Mouse (Mus musculus) gastrocnemius, adult 18-20 months (tissue): ENCODE measurements around the gene Atxn1. TPM values are rescaled to one million over a fixed set of nuclear protein-coding genes. Genes with fewer than 3 reads are reported as not detected.

Experiments used
- DNase-seq: peaks from one replicate; pipeline ENCODE4 v3.0.0; 2021; ENCODE audit warnings: low spot score
- total RNA-seq, 2 experiments: library from RNA; stranded (reverse); gene quantifications; 2 replicates each; pipeline ENCODE4 v1.2.3; 2021

Atxn1 gene
- total RNA-seq, 2 experiments from 2014 or later, result 38.7 to 51.0 TPM

DNA sequence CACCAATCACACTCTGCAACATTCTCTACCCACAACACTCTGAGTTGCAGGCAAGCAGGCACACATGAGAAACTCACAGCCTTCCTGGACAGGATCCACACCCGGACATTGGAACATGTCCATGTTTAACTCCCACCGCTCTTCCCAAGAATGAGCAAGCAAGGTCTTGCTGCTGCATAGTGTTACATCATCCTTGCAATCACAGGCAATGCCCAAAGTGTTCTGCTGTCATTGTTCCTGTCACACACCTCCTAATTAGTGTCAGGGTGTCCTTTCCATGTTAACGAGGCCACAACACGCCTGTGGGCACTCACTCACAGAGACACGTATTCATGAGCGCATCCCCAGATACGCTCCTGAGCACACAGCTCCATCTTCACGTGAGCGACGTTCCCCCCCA, 181.1 kb downstream of the Atxn1 start:
- no peak for DNase-seq

DNA sequence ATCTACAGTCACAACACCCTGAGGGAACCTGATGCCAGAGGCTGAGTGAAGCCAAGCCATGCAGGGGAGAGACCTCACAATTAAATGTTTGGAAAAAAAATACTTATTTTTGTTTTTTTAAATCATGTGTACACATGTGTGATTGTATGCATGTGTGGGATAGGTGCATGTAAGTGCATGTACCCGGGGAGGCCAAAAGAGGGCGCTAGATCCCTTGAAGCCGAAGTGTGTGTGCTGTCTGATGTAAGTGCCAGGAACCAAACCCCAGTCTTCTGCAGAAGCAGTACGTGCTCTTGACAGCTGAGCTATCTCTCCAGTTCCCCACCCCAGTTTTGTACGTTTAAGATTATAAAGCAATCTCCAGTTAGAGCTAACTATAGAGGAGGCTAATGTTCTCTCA, 186.1 kb downstream of the Atxn1 start:
- DNase-seq, result no peak

DNA sequence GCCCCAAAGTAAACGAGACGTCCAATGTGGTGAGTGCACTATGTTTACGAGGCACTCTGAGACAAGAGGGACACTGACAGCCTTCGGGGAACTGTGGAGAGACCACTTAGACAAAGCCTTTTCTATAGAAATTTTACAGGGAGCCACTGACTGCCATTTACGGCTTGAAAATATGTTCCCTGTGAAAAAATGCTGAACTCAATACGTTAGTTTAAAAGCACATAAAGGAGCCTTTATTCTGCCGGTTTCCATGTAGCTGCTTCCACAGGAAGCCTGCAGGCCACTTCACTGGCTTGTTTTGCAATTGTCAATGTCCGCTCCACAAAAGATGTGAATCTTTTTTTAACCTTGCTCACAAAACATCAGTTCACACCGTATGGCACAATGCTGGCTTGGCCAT, 186.6 kb downstream of the Atxn1 start:
- DNase-seq, result no peak

DNA sequence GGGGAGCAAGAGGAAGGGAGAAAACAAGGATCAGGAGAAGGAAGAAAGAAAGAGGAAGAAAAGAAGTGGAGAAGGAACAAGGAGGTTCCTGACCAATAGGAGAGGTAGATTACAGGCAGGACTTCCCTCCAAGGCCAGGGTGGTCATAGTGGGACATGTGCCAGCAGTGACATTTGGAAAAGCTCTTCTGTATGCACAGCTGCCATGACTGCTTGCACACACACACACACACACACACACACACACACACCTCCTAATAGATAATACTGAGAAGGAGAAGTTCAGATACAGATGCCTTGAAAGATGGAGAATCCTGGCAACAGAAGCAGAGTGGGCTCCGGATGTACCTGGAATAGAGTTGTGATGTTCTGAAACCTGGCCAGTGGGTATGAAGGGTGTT, 189.3 kb downstream of the Atxn1 start:
- no peak for DNase-seq

DNA sequence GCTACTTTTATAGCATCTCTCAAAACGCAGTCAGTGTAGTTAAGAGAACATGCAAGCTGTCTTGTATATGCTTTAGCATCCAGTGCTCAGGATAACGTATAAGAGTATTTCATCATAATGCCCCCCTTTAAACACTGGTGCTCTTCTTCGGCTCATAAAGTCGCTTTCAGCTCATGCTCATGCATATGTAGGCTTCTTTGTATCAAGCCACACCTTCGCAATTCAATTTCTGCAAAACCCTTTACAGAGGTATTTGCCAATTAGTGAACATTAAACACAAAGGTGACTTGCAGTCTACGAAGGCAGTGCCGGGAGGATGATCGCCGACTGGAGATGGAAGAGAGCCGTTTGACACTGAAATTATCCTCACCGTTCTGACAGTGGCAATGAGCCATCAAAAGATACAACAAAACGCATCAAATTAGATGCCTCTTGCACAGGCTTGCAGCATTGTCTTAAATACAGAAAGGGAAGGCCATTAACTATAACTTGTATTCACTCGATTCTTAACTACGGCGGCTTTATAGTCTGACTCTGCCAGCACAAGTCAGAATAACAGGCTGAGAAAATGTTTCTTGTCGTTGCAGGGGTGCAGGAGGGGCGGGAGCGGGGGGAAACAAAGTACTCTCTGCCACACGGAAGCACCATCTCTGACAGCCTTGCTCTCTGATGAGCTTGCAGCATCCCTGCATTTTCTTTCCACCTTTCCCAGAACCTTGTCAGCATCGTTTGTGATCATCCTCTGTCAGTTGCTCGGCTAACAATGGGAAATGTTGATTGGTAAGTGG, 191.2 kb downstream of the Atxn1 start:
- no peak for DNase-seq

DNA sequence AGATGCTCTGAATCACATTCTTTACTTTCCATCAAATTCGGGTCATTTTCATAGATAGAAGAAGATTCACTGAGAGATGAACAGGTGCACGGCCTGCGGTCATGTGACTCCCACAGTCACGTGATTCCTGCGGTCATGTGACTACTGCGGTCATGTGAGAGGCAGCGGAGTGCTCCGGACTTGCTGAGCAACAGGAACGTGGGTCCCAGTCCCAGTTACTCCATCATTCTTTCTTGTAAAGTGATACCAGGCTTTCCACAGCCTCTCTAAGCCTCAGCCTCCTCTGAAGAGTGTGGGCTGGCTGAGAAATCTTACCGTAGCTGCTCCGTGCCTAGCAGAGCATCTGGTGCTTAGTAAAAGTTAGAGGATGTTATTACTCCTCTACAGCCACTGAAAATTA, 195.1 kb downstream of the Atxn1 start:
- no peak for DNase-seq

DNA sequence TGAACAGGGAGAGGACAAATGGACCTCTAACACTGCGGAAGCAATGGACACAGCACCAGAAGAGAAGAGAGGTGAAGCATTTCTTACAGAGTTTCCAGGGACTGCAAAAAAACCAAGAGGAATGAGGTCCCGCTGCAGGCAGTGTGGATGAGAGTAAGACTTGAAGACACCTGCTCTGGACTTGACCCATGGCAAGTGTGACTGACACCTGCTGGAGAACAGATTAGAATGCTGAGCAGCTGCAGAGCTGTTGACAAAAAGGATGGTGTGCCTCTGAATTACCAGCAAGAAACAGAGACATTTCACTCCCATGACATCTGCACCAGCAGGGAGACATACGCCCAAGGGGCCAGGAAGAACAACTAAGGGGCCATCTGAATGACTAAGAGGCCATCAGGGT, 196.6 kb downstream of the Atxn1 start:
- no peak for DNase-seq

DNA sequence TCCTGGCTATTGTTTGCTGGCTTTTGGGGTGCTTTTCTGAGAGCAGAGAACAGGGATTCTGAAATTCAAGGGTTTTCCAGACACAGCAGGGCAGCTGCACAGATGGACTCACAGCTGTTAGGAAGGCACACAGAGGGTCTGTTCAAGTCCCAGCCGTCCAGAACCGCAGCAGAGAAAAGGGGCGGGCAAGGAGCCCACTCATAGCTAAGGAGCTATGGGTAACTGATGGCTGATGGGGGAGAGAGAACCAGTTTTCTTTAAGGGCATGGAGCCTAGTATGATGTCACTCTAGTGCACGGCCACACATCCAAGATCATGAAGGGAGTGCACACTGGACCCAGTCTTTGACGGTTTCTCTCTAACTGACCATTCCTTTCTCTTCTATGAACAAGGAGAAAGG, 200.5 kb downstream of the Atxn1 start:
- DNase-seq, result no peak

DNA sequence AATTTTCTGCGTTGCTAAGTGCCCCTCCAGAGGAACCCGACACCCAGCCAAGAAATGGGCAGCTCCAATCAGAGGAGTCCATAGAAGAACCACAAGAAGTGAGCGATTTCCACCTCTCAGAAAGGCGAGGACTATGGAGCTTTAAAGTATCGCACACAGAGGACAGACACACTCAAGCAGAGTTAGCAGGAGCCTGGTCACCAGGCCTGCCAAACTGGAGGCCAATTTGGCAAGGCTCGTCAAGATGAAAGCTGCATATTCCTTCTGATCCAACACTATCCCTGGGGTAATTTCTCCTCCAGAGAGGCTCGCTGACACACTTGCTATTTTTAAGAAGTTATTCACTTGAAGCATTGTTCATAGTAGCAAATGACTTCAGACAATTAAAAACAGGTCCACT, 202.5 kb downstream of the Atxn1 start:
- peak; percentile 78 for DNase-seq

DNA sequence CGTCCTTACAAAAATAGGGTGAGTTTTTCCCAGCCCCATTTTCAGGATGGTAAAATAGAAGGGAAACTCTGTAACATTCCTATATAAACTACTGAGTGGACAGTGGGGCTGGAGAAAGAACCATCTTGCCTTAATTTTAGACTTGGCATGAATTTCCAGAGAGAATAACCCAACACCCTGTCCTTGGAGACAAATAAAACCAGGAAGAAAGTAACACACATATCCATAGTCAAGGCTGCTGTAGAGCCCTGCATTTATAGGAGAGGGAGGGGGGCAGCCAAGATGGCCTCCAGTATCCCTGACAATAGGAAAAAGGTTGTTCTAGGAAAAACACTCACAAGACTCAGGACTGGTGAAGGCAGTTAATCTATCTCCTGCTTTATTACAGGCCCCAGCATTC, 210.3 kb downstream of the Atxn1 start:
- no peak for DNase-seq

DNA sequence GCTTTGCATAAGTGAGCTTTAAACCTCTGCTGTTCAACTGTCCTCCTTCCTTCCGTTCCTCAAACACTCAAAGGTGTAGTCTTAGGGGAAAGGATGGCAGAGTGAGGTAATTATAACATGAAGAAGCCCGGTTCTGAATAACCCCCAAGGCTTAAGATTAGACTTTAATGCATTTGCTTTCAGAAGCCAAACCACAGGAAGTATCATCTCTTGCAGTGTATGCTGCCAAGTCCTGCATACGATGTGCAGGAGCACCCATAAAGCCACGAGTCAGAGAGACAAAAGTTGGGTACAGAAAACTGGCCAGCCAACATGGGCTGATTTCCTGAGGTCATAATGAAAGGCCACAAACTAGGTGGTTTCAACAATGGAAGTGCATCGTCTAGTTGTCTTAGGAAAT, 212.3 kb downstream of the Atxn1 start:
- DNase-seq, result no peak

DNA sequence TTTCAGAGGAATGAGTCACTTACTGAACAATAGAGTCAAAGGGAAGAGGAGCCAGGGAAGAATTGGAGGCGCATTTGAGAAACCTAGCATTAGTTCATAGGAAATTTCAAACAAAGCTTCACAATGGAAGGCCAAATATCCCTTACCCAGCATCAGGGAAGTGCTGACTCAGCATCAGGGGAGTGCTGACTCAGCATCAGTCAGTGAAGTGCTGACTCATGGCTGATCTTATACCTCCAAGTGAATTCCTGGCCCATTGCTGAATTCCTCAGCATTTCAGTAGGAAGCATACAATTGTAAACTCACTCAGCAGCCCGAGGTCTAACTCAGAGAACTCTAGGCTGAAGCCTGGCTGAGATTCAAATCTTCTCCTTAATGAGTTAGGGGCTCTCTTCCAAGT, 213.6 kb downstream of the Atxn1 start:
- no peak for DNase-seq

DNA sequence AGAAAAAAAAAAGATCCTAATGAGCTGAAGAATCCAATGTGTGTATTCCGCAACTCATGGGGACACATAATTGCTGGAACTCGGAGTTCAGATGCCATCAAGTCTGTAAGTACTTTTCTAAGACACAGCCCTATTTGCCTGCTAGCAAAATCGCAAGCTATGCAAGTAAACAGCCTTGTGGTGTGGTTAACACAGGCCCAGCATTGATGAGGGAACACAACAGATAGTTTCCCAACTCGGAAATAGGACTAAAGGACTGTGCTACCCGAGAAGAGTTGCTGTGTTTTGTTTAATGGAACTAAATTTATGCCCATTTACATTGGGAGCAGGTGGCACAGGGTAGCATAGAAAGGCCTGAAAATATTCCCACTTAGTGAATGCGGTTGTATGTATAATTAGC, 214.2 kb downstream of the Atxn1 start:
- no peak for DNase-seq

DNA sequence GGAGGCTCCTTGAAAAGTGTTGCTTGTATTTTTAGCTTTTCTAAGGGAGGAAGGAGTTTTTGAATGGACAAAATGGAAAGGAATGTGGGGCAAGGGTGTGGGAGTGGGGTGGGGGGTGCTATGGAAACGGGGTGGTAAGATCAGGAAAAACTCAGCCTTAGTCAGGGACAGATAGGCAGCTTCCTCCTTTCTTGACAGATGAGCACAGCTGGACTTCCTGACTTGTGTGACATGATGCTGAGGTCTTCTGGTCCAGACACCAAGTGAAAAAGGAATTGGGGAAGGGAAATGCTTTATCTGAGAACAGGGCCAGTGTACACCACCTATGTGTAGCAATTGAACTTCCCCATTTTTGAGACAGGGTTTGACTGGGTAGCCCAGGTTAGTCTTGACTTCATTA, 214.9 kb downstream of the Atxn1 start:
- no peak for DNase-seq

DNA sequence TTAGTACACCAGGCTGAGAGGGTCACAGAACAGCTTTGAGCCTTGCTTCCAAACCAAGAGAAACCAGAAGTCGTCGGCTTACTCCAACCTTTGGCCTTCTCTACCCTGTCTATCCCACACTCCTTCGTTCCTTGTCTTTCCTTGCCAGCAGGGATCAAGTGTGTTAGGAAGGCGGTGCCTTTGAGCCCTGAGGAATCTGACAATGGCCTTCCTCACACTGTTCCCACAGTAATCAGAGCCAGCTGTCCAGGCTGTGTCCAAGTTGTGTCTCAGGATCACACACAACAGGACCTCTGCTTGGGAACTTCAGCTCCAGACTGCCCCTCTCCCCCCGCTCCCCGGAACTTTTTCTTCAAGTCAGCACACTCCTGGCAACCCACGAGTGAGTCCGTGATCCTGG, 215.6 kb downstream of the Atxn1 start:
- no peak for DNase-seq

DNA sequence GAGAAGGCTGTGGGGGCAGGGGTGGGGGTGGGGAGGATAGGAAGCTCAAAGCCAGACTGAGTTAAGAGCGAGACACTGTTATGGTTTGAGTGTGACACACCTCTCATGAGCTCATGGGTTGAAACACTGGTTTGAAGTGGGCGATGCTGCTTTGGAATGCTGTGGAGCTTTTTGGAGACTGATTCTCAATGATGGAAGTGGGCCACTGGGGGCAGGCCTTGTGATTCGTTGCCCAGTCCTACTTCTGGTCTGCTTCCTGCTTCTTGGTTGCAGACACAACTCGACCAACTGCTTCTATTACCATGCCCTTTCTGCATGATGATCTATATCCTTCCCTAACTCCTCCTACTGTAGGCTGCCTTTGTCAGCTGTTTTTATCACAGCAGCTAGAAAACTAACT, 216.1 kb downstream of the Atxn1 start:
- peak; percentile 37 for DNase-seq

DNA sequence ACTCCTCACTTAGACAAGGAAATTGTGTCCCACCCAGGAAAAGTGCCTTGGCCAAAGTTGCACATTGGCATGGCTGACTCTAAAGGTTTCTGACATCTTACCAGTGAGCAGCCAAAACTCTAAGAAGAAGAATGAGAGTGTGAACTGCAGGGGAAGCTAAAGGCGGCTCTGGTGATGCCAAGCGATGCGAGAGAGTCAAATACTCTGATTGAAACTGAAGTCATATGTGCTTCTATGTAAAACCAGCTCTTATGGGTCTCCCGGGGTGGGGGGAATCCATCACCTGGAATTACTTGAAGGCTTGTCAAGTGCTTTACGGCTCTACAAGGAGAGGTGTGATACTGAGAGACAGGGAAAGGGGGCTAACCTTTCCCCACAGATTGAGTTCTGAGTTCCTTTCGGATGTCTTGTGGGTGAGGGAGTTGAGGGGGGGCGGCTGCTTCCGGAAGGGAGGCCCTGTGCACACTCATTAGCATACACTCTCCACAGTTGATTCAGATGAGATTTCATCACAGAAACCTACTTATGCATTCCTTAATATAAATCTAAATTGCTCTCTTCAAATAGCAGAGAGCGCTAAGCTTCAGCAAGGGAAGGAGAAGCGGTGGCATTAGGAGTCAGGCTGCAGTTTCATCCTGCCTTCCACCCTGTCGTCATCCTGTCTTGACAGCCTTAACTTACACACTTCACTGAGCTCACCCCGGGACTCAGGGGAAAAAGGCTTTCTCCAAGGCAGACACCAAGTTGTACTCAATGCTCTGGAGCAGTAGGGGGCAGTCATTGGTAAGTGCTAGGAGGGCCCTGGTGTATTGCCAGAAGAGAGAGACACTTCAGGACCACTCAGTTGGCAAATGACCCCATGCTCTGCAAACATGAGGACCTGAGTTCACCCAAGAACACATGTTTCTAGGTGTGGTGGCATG, 218.7 kb downstream of the Atxn1 start:
- DNase-seq, result no peak

DNA sequence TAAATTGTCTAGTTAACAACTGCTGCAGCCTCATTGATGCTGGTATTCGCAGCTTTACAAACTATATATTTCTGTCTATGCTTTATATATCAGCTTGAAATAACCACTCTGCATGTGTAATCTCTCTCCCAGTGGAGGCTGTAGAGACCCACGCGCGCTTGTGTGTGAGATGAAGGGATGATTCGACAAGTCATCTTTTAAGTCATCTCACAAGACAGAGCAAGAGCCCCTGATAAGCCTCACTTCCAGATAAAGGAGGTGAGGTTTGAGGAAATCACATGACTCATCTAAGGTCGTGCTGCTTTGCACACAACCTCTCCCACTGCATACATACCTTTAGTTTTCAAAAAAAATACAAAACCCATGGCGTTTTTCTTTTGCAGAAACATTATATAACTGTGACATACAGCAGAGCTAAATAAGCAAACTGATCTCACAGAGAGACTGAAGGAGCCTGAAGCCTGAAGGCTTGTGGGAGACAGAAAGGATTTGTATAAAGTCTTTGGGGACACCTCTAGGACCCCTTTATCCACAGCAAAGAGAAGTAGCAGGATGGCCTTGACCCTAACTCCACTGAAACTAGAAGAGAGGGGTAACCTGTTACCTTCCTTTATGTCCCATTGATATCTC, 219.9 kb downstream of the Atxn1 start:
- no peak for DNase-seq

DNA sequence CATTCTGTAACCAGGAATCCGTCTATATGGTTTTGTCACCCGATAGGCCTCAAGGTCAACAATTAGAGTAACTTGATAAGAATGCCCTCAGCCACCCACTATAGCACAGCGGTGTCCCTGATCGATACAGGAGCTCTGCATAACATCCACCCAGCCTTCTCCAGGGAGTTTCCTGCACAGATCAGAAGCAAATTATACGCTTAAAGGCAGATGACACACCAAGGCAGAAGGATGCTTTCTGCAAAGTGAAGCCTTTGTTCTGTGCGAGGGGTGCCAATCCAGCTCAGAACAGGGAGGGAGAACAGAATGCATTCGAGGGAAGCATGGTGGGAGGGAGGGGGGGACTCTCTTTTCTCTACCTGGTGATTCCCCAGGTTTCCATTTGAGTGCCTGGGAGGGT, 221.0 kb downstream of the Atxn1 start:
- DNase-seq, result no peak

DNA sequence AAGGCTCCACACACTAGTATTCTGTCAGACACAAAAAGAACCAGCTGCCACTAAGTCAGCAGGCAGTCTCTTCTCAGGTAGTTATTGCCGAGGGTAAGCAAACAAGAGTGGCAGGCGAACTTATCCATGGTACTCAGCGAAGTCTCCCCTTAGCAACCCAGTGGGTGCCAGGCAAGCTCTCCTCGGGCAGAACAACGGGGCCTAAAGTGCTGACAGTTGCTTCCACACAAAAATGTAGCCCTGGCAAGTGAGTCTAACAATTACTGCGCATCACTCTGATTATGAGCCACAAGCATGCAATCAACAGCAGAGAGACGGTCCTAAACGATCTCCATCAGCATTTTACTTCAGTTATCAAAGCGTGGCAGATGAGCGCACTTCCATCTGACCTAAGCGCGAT, 224.4 kb downstream of the Atxn1 start:
- DNase-seq, result no peak

DNA sequence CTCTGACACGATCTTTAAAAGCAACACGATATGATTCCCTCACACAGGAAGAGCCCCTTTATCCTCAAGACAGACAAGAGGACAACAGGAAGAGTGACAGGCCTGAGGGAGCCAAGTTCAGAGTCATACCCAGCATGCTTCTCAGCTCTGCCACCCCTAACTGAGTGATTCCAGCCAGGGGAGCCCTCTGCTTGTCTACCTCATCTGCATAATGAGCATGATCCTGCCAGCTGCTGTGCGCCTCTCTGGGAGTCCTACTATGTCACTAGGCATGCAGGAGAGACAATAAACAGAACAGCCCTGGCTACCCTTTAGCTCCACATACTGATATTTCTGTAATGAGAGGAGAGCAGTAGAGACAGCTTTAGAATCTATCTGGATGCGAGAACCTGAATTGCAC, 228.6 kb downstream of the Atxn1 start:
- no peak for DNase-seq

DNA sequence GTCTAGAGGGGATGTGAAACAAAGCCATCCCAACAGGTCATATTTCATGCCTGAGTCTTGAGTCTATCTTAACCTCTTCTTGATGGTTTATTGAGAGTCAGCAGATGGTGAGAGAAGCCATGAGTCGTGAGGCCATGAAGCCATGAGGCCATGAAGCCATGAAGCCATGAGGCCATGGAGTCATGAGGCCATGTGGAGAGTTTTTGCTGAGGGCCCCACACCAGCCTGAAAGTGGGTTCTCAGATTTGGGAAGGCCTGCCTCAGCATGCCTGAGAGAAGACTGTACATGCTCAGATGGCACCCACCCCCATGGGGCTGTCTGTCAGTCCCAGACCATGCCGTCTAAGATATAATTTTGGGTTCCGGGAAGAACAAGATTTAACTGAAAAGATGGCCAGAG, 229.0 kb downstream of the Atxn1 start:
- no peak for DNase-seq
